Mouse (Mus musculus) heart, postnatal 0 days (tissue): ENCODE measurements around the gene Lonrf2.

Experiments
- CTCF ChIP-seq: IDR thresholded peaks from 2 replicates; pipeline ENCODE4 v1.5.1; 2016; ENCODE audit warnings: antibody characterized with exemption, control low read depth, low read depth
- EP300 ChIP-seq: IDR thresholded peaks from 2 replicates; pipeline ENCODE4 v1.6.1; 2016; ENCODE audit warnings: antibody characterized with exemption, low read depth

DNA sequence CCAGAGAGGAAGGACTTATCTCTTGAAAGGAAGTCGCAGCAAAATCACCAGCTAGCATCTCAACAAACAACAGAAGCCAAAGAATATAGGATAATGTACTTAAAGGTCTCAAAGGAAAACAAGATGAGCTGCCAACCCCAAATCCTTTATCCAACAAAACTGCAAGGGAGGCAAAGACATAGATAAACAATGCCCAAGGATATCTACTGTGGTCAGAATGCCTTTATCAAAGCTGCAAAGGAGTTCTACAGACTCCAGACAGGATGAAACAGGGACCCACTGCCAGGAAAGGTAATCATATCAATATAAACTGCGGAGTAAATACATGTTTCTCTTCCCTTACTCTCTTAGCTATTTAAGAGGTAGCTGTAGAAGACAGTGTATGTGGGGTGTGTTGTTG is 14.1 kb upstream of the Lonrf2 start:
- no peak for TF ChIP-seq CTCF
- TF ChIP-seq EP300, result no peak
